Mouse (Mus musculus) CD8-positive naive resting alpha-beta T cell, adult 2 months (primary cell): ENCODE data around the gene Capzb.
A peak's percentile ranks its signal among the peaks of the same experiment; 100 is the strongest.

Source experiments
- DNase-seq, 2 experiments: peaks; one replicate each; pipeline ENCODE4 v3.0.0; 2022; ENCODE audit warnings: low read depth in 2 of 2, low spot score in 2 of 2

Capzb gene

GRCm38 (mm10) chr4:139208236-139209129, 15.8 kb downstream of the Capzb start:
- DNase-seq, result no peak

- no peak for DNase-seq
Observed at GRCm38 (mm10) chr4:139209130-139209840, 16.6 kb downstream of the Capzb start.

GRCm38 (mm10) chr4:139211975-139212831, 19.5 kb downstream of the Capzb start:
- no peak for DNase-seq

- DNase-seq, result no peak
Observed at GRCm38 (mm10) chr4:139213086-139213485, 20.4 kb downstream of the Capzb start.

GRCm38 (mm10) chr4:139213935-139214371, 21.3 kb downstream of the Capzb start:
- no peak for DNase-seq

- DNase-seq, result no peak
Observed at GRCm38 (mm10) chr4:139216566-139216965, 23.9 kb downstream of the Capzb start.

GRCm38 (mm10) chr4:139218539-139218938, 25.8 kb downstream of the Capzb start:
- no peak for DNase-seq

GRCm38 (mm10) chr4:139219656-139220055, 27.0 kb downstream of the Capzb start:
- DNase-seq, result no peak

- DNase-seq, result peak in 1 of 2 experiments; percentile 57
Observed at GRCm38 (mm10) chr4:139220978-139221377, 28.3 kb downstream of the Capzb start.

- DNase-seq, result no peak
Observed at GRCm38 (mm10) chr4:139221837-139222236, 29.1 kb downstream of the Capzb start.

- DNase-seq, result no peak
Observed at GRCm38 (mm10) chr4:139225115-139225514, 32.4 kb downstream of the Capzb start.

- DNase-seq, result no peak
Observed at GRCm38 (mm10) chr4:139225944-139226343, 33.2 kb downstream of the Capzb start.

- DNase-seq, result no peak
Observed at GRCm38 (mm10) chr4:139226504-139227216, 34.0 kb downstream of the Capzb start.

- DNase-seq, result no peak
Observed at GRCm38 (mm10) chr4:139227923-139228322, 35.2 kb downstream of the Capzb start.

GRCm38 (mm10) chr4:139229271-139229670, 36.6 kb downstream of the Capzb start:
- no peak for DNase-seq

- no peak for DNase-seq
Observed at GRCm38 (mm10) chr4:139230376-139231120, 37.8 kb downstream of the Capzb start.

GRCm38 (mm10) chr4:139231163-139231562, 38.5 kb downstream of the Capzb start:
- no peak for DNase-seq

- peak; percentile 30 to 46 for DNase-seq
Observed at GRCm38 (mm10) chr4:139232479-139233145, 39.9 kb downstream of the Capzb start.

GRCm38 (mm10) chr4:139233146-139233495, 40.4 kb downstream of the Capzb start:
- DNase-seq, result no peak
